Mouse (Mus musculus): ENCODE measurements around the gene Stim1.
A peak's percentile ranks its signal among the peaks of the same experiment; 100 is the strongest.
"Not testable (repeated sequence)": the region's sequence is repeated elsewhere in the genome, so short reads cannot be mapped to it uniquely, and the experiment has no call there.

Gene Stim1

DNA sequence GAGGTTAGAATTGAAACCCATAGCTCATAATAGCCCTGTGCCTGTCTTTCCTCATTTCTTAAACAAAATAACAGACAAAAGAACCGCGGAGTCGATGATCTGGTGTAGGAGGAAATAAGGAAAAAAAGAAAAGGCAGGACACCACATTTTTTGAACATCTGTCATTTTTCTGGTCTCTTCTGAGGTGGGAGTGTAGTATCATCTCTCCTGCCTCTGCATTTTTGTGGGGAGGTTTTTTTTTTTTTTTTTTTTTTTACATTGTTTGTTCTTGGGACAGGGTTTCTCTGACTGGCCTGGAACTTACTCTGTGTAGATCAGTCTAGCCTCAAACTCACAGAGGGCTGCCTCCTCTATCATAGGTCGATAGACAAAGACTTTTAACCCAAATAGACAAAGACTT lies 174.8 kb downstream of the Stim1 start:
- DNase-seq (ENCODE audit: low read depth): no peak

- DNase-seq (ENCODE audit: low read depth): peak; percentile 45
These were observed 176.7 kb downstream of the Stim1 start for GRCm38 (mm10) chr7:102444301-102444700.

- no peak for DNase-seq (ENCODE audit: low read depth)
These were observed 178.8 kb downstream of the Stim1 start for GRCm38 (mm10) chr7:102446438-102446837.

- no peak for DNase-seq (ENCODE audit: low read depth)
These were observed 191.2 kb downstream of the Stim1 start for GRCm38 (mm10) chr7:102458618-102459380.

DNA sequence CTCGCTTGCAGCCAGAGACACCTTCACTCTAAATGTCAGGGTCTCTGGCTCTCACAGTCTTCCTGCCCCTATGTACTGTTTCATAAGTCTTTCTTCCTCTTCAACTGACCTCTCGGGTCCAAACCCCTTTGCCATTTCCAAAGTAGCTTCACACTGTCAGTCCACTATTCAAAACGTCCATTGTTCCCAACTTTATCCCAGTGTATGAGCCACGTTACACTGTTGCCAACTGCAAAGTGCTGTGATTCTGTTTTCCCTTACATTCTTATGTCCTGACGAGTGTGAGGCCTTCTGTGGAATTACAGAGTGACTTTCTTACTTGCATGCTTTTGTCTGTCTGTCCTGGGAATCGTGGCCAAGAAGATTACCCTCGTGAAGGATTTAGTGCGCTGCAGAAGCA lies 200.0 kb downstream of the Stim1 start:
- no peak for DNase-seq (ENCODE audit: low read depth)

DNA sequence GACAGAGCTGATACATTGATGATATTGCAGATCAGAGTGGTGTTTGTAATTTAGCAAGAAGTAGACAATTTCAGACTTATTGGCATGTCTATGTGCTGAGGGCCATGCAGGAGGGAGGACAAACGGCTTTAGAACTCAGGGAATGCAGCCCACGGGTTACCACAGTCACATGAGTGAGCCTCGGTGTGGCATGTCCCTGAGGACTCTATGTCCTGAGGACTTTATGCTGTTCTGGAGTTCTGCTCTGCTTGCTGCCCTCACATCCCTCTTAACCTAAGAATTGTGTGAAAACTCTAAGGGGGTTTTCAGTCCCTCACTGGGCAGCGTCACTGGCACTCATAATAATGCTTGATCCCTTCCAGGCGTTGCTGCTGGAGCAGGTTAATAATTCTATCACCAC lies 205.1 kb downstream of the Stim1 start:
- DNase-seq (ENCODE audit: low read depth): no peak

DNA sequence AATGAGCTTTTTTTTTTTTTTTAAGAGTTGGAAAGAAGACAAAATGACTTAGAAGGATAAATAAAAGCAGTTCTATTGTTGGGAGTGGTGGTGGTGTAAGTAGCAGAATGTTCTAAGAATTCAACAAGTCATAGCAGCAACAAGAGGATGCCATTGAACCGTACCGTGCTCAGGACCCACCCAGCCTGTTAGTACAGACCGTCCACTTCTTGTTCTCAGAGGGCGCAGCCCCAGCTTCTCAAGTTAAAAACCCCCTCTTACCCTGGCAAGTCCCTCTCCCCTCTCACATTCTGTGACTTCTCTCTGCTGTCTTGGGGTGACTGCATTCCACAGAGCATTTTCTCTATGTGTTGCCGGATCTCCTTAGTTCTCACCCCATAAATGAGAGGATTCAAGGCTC lies 209.0 kb downstream of the Stim1 start:
- no peak for DNase-seq (ENCODE audit: low read depth)

GRCm38 (mm10) chr7:102477377-102477776 lies 209.8 kb downstream of the Stim1 start:
- no peak for DNase-seq (ENCODE audit: low read depth)

GRCm38 (mm10) chr7:102478425-102478824 lies 210.8 kb downstream of the Stim1 start:
- DNase-seq (ENCODE audit: low read depth): no peak

DNA sequence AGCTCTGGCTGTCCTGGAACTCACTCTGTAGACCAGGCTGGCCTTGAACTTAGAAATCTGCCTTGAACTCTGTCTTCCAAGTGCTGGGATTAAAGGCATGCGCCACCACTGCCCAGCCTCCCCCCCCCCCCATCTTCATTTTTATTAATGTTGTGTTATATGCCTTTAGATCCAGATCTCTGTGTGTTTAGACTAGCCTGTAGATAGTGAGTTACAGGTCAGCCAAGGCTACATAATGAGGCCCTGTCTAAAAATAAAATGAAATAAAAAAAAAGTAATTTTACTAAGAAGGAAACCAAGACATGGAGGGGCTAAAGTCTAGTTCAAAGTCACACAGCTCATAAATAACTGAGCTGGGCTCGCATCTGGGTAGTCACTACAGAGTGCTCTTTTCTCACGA lies 211.3 kb downstream of the Stim1 start:
- DNase-seq (ENCODE audit: low read depth): no peak

DNA sequence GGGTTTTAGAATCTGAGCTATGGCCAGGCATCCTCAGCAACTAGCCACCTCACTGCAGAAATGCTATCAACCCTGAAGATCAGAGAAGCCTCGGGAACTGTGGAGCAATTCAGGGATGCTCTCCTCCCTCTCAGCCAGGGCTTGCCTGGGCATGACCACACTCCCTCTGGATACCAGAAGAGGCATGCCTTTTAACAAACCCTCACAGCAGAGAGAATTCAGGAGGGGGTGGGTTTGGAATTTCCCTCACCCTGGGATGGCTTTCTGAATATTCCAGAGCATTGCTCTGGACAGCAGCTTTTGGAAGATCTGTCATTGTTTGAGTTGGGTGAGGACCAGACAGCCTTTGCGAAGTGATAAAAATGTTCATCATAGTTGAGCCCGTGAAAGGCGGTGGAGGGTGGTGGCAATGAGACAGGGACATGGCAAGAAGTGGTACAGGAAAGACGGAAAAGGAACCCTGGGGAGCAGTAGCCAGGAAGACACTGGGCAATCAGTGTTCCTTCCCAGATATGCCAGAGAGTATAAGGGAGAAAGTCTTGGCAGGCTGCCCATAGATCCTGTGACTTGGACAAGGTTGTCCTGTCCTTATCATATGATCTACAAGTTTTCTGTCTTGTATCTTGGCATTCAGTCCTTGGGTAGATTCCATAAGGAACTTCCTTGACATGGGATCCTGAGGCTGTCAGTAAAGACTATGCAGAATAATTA lies 211.9 kb downstream of the Stim1 start:
- DNase-seq (ENCODE audit: low read depth): peak; percentile 66

DNA sequence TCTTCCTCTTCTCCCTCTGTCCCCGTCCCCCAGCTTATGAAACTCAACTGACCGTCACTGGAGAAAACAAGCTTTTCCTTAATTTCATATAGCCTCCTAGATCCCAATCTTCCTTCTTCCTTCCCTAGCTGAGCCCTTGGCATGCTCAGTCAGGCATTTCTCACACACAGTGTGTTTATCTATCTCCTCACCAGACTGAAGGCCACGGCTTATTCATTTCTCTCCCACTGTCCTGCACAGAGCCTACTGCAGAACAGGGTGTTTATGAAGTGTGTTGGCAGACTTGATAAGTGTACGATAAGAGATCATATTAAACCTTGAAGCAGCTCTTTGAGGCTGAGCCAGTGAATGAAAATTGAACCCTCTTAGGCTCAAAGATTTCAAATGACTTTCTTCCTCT lies 213.2 kb downstream of the Stim1 start:
- no peak for DNase-seq (ENCODE audit: low read depth)

DNA sequence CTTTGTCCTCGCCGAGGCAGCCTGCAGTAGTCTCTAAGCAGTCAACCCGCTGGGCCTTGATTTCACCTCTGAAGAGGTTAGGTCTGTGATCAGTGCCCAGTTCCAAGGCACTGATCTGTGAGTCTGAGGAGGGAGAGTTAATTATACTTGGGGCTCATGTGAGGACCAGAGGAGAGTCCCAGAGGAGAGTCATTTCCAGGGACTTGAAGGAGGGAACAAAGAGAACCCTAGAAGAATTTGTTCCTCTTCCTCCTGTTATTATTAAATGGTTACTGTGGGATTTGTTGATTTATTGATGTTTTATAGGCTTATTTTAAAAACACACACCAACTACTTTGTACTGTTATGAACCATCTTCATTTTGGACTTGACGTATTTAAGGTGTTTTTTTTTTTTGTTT lies 214.0 kb downstream of the Stim1 start, which contains the start of gene Olfr543:
Gene Olfr543 (minus strand): TSS at position 101 of the 400 bp plus-strand sequence.
- DNase-seq (ENCODE audit: low read depth): no peak

GRCm38 (mm10) chr7:102483665-102484064 lies 216.1 kb downstream of the Stim1 start:
- peak; percentile 44 for DNase-seq (ENCODE audit: low read depth)

DNA sequence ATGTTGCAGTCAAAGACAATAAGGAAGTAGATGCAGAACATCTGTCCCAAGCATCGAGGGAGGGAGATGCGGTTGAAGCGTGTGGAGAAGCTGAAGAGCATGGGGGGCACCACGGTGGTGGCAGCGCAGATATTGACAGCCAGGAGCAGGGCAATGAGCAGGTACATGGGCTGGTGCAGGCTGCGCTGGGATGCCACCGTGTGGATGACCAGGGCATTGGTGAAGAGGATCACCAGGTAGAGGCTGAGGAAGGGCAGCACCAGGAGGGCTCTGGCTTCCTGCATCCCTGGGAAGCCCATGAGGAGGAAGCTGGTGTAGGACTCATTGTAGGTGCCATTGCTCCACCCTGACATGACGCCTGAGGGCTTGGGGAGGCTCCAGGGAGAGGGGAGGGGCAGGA lies 217.2 kb downstream of the Stim1 start:
- DNase-seq (ENCODE audit: low read depth): not testable (repeated sequence)

DNA sequence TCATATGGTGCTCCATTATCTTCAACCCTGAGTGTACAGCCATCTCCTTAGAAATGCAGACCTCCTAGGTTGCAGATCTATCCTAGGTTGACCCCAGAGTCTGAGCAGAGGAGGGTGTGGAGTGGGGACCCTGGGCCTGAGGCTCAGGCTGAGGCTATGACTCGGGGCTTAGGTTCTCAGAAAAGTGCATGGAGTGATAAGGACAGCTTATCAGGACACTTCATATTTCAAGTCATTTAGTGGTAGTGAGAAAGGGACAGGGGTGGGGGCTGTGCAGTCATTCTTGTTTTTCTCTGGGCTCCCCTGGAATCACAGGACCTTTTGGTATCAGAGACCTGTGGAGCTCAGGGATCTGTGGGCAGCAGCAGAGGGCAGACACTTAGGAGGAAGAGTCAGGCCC lies 218.5 kb downstream of the Stim1 start:
- DNase-seq (ENCODE audit: low read depth): no peak

All from NIH3T3 (cell line).